9 mouse cellular contexts compared by ENCODE assay signal in the genomic region with DNA sequence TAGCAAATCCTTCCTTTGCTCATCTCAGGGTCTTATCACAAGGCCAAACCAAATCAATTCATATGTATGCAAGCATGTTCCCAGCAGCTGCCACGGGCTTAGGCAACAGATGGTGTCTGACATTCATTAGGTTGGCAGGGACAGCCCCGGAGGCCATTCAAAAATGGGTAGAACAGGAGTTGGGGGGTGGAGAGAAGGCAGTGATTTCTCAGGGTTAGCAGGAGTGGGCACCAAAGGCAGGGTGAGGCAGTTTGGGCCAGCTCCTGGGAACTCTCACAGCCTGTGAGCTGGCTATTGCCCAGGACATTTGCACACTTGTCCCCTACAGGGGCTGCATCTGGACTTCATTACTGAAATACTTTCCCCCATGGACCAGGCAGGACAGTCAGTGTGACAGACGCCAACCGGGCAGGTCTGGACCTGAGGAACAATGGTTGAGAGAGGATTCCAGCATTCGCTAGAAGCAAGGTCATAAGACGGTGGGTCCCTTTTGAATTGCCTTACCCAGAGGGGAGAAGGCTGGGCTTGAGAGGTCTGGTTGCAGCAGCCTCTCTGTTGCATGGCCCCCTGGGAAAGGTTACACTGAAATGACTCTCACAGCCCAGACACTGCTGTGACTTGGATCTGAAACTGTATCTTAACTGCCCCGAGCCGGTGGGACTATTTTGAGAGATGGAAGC. TPM values are rescaled to one million over a fixed set of nuclear protein-coding genes. Genes with fewer than 3 reads are reported as not detected.
DNase-seq lines count a peak whose midpoint lies in the region; ATAC-seq and TF ChIP-seq lines count a peak whose summit lies in the region.
"Had no signal": no experiment of that assay in that cellular context is flagged by ENCODE, and none has a peak within 500 bp of the region (broad histone marks: within the 10 kb centered on the region; RNA-seq: fewer than 3 reads in every experiment).

No protein-coding gene starts in this region.

- no peak overlapping the region for H3K4me3 ChIP-seq in heart, embryonic 16.5 days (ENCODE audit: low read length)
- H3K4me3 ChIP-seq in heart, embryonic 11.5 days (ENCODE audit: low read depth, low read length): no peak overlapping the region
- H3K4me3 ChIP-seq in hindbrain, embryonic 11.5 days (ENCODE audit: low read depth, low read length): no peak overlapping the region
- H3K4me3 ChIP-seq in myocyte: no peak overlapping the region
- H3K4me3 ChIP-seq: liver, embryonic 15.5 days had no signal

- no peaks in the 10 kb centered on the region for H3K79me2 ChIP-seq in myocyte (ENCODE audit: control insufficient read depth, insufficient read depth)

- no peak overlapping the region for H3K9ac ChIP-seq in heart, embryonic 16.5 days (ENCODE audit: low read length)
- H3K9ac ChIP-seq in heart, embryonic 11.5 days (ENCODE audit: low read depth, low read length): no peak overlapping the region
- no peak overlapping the region for H3K9ac ChIP-seq in hindbrain, embryonic 11.5 days (ENCODE audit: low read depth, low read length)
- H3K9ac ChIP-seq: liver, embryonic 15.5 days had no signal

- no peaks in the 10 kb centered on the region for H3K27me3 ChIP-seq in heart, embryonic 16.5 days (ENCODE audit: control insufficient read depth, insufficient read depth, low read length)
- H3K27me3 ChIP-seq in heart, embryonic 11.5 days (ENCODE audit: control insufficient read depth, insufficient read depth, low read length): no peaks in the 10 kb centered on the region
- no peaks in the 10 kb centered on the region for H3K27me3 ChIP-seq in hindbrain, embryonic 11.5 days (ENCODE audit: control insufficient read depth, insufficient read depth, low read length)
- H3K27me3 ChIP-seq in myocyte (ENCODE audit: control insufficient read depth, insufficient read depth, insufficient read length): no peaks in the 10 kb centered on the region
- H3K27me3 ChIP-seq: liver, embryonic 15.5 days had no signal

- no peaks in the 10 kb centered on the region for H3K9me3 ChIP-seq in heart, embryonic 16.5 days (replicated peaks; ENCODE audit: control insufficient read depth, low read length)
- no peaks in the 10 kb centered on the region for H3K9me3 ChIP-seq in heart, embryonic 11.5 days (replicated peaks; ENCODE audit: control insufficient read depth, low read length)
- H3K9me3 ChIP-seq in hindbrain, embryonic 11.5 days (ENCODE audit: control insufficient read depth, low read length): no peaks in the 10 kb centered on the region
- H3K9me3 ChIP-seq: liver, embryonic 15.5 days had no signal

- ATAC-seq in heart, embryonic 16.5 days (replicated peaks; ENCODE audit: extremely low read depth, insufficient read depth, low FRiP score): peak; percentile 14; the same call in 1 of the 2 replicates
- ATAC-seq in heart, embryonic 11.5 days (replicated peaks; ENCODE audit: insufficient number of reproducible peaks, low FRiP score, low TSS enrichment): no peak
- peak; percentile 84 for ATAC-seq in hindbrain, embryonic 11.5 days (ENCODE audit: low FRiP score)

- no peak overlapping the region for H3K4me2 ChIP-seq in heart, embryonic 16.5 days (ENCODE audit: low read depth, low read length)
- no peak overlapping the region for H3K4me2 ChIP-seq in heart, embryonic 11.5 days
- H3K4me2 ChIP-seq in hindbrain, embryonic 11.5 days (replicated peaks; ENCODE audit: low read depth, low read length): no peak overlapping the region
- peak overlapping the region; percentile 39 for H3K4me2 ChIP-seq in myocyte (ENCODE audit: low read depth)
- H3K4me2 ChIP-seq: liver, embryonic 15.5 days had no signal

- 36% methylated on average over 8 of the region's 8 CpGs for WGBS in heart, embryonic 16.5 days
- WGBS in heart, embryonic 11.5 days (ENCODE audit: insufficient replicate concordance): 51% methylated on average over 8 of the region's 8 CpGs
- 41% methylated on average over 8 of the region's 8 CpGs for WGBS in hindbrain, embryonic 11.5 days

- peak; percentile 64 to 74 for DNase-seq in cerebellum, postnatal 14 days
- DNase-seq in hindbrain, embryonic 11.5 days (ENCODE audit: low spot score): peak; percentile 57
- no peak for DNase-seq in urinary bladder, postnatal 4 days (ENCODE audit: low spot score in 2 of 2)
- no peak for DNase-seq in left cerebral cortex, adult 8-10 months (ENCODE audit: low spot score in 2 of 2)
- DNase-seq in lung, postnatal 36 days: no peak

- TF ChIP-seq POLR2A in myocyte (IDR thresholded peaks at IDR 0.05; ENCODE audit: insufficient read length, low read depth): no peak

- H3ac ChIP-seq in myocyte (ENCODE audit: control insufficient read depth, insufficient read length): no peak overlapping the region

- H3K4me1 ChIP-seq in heart, embryonic 16.5 days (ENCODE audit: control insufficient read depth, insufficient read depth, low read length): no peaks in the 10 kb centered on the region
- H3K4me1 ChIP-seq in heart, embryonic 11.5 days (ENCODE audit: control insufficient read depth, insufficient read depth, low read length): 0 out of 2 replicates have a peak, but pooled peaks cover 5% of the 10 kb centered on the region
- no peaks in the 10 kb centered on the region; the same call in 1 of the 2 replicates for H3K4me1 ChIP-seq in hindbrain, embryonic 11.5 days (replicated peaks; ENCODE audit: control insufficient read depth, insufficient read depth, low read length)

- H3K36me3 ChIP-seq in heart, embryonic 16.5 days (ENCODE audit: control insufficient read depth, insufficient read depth): no peaks in the 10 kb centered on the region
- no peaks in the 10 kb centered on the region for H3K36me3 ChIP-seq in heart, embryonic 11.5 days (ENCODE audit: control insufficient read depth, insufficient read depth, low read length)
- H3K36me3 ChIP-seq in hindbrain, embryonic 11.5 days (ENCODE audit: control insufficient read depth, insufficient read depth, low read length): no peaks in the 10 kb centered on the region
- H3K36me3 ChIP-seq in myocyte (ENCODE audit: control insufficient read depth, insufficient read depth): no peaks in the 10 kb centered on the region
- H3K36me3 ChIP-seq: liver, embryonic 15.5 days had no signal

- H3K27ac ChIP-seq in heart, embryonic 16.5 days (ENCODE audit: low read length): no peak overlapping the region
- H3K27ac ChIP-seq in heart, embryonic 11.5 days (ENCODE audit: low read depth, low read length): no peak overlapping the region
- H3K27ac ChIP-seq in hindbrain, embryonic 11.5 days (ENCODE audit: low read depth, low read length): peak overlapping the region; percentile 60
- H3K27ac ChIP-seq: liver, embryonic 15.5 days had no signal

TF ChIP-seq in myocyte, 11 proteins besides CTCF, POLR2A, EP300 and RAD21:
- peak; percentile 23 to 67 (median 55) for TF ChIP-seq MYOG (IDR thresholded peaks at IDR 0.05; ENCODE audit: control insufficient read depth in 1 of 3, insufficient read depth in 1 of 3, insufficient read length in 2 of 3, low read depth in 2 of 3)
- TF ChIP-seq USF1 (IDR thresholded peaks at IDR 0.05; ENCODE audit: low read depth): no peak
- no peak for TF ChIP-seq POLR2AphosphoS2 (IDR thresholded peaks at IDR 0.05; ENCODE audit: insufficient read length, low read depth)
- peak; percentile 24 to 74 (median 66) for TF ChIP-seq MYOD1 (IDR thresholded peaks at IDR 0.05; ENCODE audit: control insufficient read depth in 1 of 3, insufficient read length in 2 of 3, low read depth in 2 of 3)
TF ChIP-seq in myocyte: peak in this region for 2.

RNA-seq across cellular contexts. Expression of gene Tmem177, which starts 10.3 kb away (rescaled TPM):
- polyA plus RNA-seq in heart, embryonic 16.5 days (2015; fragmentation: Nextera tagmentation; extraction: Ambion mirVana): 8.0 and 8.4 TPM in 2 replicates
- polyA plus RNA-seq in heart, embryonic 11.5 days (2014; fragmentation: Nextera tagmentation; extraction: Ambion mirVana): 6.3 and 6.4 TPM in 2 replicates
- 8.7 and 9.2 TPM in 2 replicates for polyA plus RNA-seq in hindbrain, embryonic 11.5 days (2014; fragmentation: Nextera tagmentation; extraction: Ambion mirVana)
- polyA plus RNA-seq in myocyte (2012; fragmentation: generic; extraction: Trizol): 8.4 TPM
- total RNA-seq in left cerebral cortex, adult 8-10 months (2022): 1 to 10 TPM; 7.0 to 9.3 (median 7.8) TPM

Comparison
In these comparisons a context has a peak if more than half of its experiments do, and no peak if none do; other contexts are left out.
1. DNase-seq: peak in cerebellum, postnatal 14 days (2 of 2) and hindbrain, embryonic 11.5 days (single experiment); none in urinary bladder, postnatal 4 days (0 of 2), left cerebral cortex, adult 8-10 months (0 of 2) and lung, postnatal 36 days (single experiment).